Mouse (Mus musculus) retina, adult 2 months (tissue): Measurements from ENCODE around the gene Lrrc1.

Source experiments
- DNase-seq: peaks from one replicate; pipeline ENCODE4 v3.0.0-alpha.2; 2012; ENCODE audit warnings: low read depth, low spot score

The Lrrc1 gene

GRCm38 (mm10) chr9:77543351-77544321 lies 1.0 kb downstream of the Lrrc1 start:
- DNase-seq = peak; percentile 69

DNA sequence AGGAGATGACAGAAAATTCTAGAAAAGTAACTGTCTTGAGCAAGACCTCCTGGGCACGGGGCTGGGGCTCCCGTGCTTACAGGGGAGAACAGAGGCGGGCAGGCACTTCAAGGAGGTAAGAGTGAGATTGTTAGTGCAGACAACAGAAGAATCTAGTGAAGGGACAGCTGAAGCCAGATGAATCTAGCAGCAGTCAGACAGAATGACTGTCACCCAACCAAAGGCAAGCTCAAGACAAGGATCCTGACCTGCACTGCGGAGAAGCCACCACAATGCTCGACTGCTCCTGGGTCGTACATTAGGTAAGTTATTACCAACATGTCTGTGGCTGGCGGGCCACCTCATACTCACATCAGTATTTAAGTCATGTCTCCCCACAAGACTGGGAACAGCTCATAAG lies 3.1 kb downstream of the Lrrc1 start:
- DNase-seq = no peak

- no peak for DNase-seq
Observed at GRCm38 (mm10) chr9:77539232-77539631, 5.4 kb downstream of the Lrrc1 start.

DNA sequence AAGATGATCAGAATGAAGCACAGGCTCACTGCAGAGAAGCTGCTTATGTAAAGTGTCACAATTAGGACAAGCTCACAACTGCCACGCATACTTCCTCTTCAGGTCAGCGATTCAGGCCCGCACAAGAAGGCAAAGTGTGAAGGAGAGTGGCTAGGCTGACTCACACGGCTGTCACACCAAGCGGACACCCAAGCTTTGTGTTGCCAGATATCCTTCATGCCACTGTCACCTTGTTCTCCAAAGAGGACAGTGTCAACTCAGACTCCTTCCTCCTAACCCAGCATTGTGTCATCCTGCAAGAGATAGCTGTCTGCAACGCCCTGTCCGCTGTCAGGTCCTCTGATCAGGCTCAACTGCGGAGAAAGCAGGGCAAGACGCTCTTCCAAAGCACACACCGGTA lies 7.3 kb downstream of the Lrrc1 start:
- no peak for DNase-seq

DNA sequence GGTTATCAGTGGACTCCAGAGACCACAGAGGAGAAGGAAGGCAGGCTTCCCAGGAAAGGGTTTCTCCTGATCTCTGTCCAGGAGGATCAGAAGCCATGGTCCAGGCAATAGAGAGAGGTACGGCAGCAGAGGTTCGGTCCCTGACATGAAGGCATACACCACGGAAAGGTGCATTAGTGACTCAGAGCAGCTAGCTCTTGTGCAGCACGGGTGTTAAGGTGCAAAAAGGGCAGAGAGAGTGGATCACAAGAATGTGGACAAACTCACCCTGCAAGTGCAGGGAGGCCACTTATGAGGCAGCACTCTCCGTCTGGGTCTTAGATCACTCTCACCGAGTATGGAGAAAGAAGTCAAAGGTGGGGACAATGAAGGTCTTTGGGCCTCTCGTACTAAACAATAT lies 7.8 kb downstream of the Lrrc1 start:
- no peak for DNase-seq

DNA sequence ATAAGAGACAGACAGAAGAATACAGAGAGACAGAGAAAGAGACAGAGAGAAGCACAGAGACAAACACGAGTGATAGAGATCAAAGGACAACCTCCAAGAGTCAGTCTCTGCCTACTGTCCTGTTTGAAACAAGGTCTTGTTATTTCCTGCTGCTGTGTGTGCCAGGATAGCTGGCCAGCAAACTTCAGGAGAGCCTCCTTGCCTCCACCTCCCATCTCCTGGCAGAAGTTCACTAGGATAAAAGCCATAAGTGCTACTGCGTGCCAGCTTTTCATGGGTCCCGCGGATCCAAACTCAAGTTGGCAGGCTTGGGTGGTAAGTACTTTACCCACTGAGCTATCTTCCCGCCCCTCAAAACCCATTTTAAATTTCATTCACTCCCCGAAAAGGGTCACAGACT lies 8.4 kb downstream of the Lrrc1 start:
- DNase-seq = no peak

GRCm38 (mm10) chr9:77535021-77535744 lies 9.5 kb downstream of the Lrrc1 start:
- peak; percentile 81 for DNase-seq

DNA sequence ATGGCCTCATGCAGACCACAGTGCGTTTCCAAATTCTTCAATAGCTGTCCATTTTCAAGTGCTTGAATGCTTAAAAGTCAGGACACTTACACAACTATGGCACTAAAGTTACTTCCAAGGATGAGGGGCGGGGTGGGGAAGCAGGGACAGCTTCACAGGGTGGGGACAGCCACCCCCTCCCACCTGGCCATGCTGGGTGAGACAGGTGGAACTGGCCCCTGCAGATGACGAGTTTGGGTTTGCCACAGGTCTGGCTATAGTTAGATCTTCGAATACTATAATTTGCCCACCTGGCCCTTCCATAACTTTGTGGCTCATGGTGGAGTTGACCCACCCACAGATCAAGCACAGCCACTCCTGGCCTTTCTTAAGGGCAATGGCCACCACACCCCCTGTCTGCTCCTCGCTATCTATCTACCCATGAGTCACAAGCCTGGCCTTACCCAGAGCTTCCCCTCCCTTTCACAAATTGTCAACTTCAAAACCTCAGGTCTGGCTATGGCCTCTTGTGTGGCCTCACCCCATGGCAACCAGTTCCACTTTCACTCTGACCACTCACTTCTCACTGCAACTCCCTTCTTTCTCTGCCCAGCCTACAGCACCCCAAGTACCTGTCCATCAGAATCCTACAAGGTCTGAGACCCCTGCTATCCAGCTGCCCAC lies 16.2 kb downstream of the Lrrc1 start:
- no peak for DNase-seq

DNA sequence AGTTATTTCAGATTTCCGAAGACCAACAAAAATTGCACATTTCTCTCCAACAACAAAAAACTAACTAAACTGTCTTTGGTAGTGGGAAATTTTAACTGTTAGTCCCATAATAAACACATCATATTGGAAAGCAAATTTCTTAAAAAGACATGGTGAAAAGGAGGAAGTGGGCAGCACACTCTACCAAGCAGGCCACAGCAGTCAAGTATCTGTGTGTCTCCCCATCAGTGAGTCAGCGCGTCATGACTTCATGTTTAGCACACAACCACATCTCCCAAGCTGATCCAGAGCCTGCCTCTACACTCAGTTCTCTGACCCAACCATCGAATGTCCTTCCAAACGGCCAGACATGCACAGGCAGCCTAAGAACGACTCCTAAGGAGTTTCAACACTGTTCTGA lies 17.5 kb downstream of the Lrrc1 start:
- no peak for DNase-seq

- no peak for DNase-seq
Observed at GRCm38 (mm10) chr9:77526715-77527114, 18.0 kb downstream of the Lrrc1 start.

DNA sequence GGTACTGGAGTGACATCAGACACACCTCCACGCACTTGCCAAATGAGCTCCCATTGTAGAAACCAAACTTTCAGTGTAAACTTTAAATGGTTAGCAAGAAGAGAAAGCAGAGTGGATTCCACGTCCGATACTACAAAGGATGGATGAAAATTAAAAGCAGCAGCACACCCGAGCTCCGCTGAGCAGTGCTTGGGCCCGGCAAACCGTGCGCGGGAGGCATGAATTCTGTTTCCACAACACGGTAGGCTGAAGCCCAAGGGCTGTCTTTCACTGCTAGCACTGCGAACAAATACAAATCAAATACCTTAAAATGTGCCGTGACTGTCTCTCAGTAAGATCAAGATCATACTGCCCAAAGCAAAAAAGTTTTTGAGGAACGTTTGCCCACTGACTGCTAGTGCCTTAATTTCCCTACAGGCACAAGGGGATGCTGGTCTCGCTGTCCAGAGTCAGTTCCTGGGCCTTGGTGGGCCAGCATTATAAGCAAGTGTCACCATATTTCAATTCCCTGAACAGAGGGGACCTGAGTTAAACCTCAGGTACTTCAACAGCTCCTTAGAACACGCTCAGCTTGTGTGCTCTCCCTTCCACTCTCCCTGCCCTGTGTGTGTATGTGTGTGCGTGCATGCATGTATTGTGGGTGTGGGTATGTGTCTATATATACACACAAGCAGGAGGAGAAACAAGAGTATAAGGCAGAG lies 18.9 kb downstream of the Lrrc1 start:
- no peak for DNase-seq

GRCm38 (mm10) chr9:77523793-77524192 lies 20.9 kb downstream of the Lrrc1 start:
- DNase-seq = no peak

DNA sequence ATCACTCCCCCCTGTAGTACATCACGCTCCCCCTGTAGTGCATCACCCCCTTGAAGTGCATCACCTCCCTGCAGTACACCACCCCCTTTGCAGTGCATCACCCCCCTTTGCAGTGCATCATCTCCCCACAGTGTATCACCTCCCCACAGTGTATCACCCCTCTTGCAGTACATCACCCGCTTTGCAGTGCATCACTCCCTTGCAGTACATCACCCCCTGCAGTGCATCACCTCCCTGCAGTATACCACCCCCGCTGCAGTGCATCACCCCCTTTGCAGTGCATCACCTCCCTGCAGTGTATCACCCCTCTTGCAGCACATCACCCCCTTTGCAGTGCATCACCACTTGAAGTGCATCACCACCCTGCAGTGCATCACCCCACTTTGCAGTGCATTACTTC lies 22.2 kb downstream of the Lrrc1 start:
- DNase-seq = no peak

GRCm38 (mm10) chr9:77519198-77519597 lies 25.5 kb downstream of the Lrrc1 start:
- no peak for DNase-seq

DNA sequence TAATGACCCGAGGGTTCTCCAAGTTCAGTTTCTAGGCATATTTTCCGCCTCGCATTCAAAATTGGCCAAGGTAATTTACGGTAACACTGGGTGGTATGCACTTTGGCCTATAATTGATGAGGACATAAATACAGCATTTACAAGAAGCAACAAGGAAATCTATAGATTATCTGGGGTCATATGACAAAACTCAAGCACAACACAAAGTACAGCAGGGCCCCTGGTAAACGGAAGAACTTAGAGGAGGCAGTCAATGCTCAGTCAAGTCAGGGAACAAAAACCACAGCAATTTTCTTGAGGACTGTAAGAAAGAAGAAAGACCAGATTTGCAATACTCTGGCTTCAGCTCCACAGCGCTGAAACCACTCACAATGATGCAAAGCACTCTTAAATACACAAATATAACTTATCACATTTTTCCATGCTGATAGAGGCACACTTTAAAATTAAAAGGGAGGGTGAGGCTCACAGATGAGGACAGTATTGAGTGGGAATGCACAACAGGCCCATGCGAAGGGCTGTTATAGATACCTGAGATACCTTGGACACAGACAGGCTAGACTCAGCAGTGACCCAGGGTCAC lies 27.8 kb downstream of the Lrrc1 start:
- DNase-seq = no peak

- no peak for DNase-seq
Observed at GRCm38 (mm10) chr9:77513892-77514291, 30.8 kb downstream of the Lrrc1 start.

DNA sequence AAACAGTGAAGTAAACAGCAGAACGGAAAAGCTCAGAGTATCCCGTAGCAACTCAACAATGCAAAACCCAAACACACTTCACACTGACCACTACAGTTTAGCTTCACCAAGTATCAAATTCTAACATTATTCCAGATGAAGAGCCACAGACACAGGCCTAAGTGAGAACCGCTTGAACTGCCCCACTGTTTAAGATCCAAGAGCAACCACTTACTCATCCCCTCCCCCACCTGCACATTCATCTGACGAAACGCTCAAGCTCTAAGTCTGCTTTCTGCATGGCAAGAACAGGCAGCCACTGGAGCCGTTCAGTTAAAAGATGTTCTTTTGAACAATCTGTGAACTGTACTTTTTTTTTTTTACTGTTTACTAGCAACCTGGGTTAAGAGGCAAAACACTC lies 32.5 kb downstream of the Lrrc1 start:
- DNase-seq = no peak

GRCm38 (mm10) chr9:77510574-77510973 lies 34.1 kb downstream of the Lrrc1 start:
- DNase-seq = no peak

DNA sequence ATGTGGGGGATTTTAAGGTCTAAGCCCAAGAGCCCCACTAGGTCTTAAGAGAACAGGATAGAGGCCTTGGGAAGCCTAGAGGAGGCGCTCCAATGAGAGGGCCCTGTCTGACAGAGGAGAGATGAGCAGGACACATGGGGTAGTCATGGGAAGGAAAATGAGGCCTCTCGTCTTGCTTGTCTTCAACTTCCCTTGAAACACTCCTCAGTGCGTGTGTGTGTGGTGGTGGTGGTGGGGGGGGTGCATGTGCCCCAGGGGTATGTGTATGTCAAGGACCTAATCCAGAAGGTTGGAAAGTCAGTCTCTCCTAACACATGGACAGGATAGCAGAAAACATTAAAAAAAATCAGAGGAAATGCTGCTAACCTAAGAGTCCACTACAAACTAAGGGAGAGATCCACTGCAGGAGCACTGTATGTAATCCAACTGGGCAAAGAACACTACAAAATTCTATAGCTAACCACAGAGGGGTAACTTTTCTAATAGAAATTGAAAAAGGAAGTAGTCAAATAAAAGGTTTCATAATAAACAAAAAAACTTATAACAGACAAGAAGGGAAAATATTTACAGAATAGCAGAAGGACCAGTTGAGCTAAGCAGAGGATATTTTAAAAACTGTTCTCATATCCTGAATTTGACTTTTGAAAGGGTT lies 36.8 kb downstream of the Lrrc1 start:
- no peak for DNase-seq

DNA sequence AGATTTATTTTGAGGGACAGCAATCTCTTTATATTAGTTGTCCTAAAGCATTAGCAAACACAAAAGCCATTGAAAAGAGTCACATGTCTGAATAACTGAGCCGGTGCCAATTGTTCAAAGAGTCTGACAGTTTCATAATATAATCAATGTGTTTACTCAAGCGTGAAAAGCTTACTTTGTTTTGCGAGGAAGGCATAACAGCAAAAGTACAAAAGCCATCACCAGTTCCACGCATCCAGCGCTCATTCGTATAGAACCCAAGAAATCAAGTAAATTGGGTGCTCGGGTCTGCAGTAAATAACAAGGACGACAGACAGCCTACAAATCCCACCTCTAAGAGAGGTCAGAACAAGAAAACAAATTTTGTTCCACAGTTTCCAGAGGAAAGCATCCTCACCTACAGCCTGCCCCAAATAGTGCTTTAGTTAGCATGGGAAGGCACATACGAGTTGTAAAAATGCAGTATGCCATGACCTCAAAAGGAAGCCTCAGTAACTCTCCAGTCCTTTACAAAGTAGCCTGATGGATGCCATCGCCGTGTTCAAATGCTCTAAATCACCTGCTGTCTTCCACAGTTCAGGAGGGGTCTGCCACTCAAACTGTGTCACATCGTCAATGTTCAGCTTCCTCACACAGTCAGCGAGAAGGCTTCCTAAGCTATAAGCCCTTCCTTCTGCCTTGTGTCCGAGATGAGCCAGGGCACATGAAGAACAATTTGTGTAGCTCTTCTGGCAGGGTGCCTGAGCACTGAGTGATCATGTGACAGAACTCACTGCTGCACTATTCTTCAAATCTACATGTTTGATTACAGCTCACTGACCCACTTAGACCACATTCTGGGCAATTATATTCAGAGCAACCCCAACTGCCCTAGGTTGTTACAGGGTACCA lies 41.9 kb downstream of the Lrrc1 start:
- DNase-seq = no peak
